Mouse (Mus musculus): ENCODE results near the gene Pgd.
"Not testable (repeated sequence)": the region's sequence is repeated elsewhere in the genome, so short reads cannot be mapped to it uniquely, and the experiment has no call there.

Gene Pgd

GRCm38 (mm10) chr4:149169926-149170325 is 3.4 kb upstream of the Pgd start:
- DNase-seq (ENCODE audit: low read depth, low spot score) = not testable (repeated sequence)

GRCm38 (mm10) chr4:149168016-149168415 is 1.4 kb upstream of the Pgd start:
- DNase-seq (ENCODE audit: low read depth, low spot score) = no peak

GRCm38 (mm10) chr4:149166957-149167611 is 513 bp upstream of the Pgd start:
- DNase-seq (ENCODE audit: low read depth, low spot score) = no peak

- no peak for DNase-seq (ENCODE audit: low read depth, low spot score)
These were observed 2.4 kb downstream of the Pgd start for GRCm38 (mm10) chr4:149164150-149164549.

- DNase-seq (ENCODE audit: low read depth, low spot score) = no peak
These were observed 3.4 kb downstream of the Pgd start for GRCm38 (mm10) chr4:149163196-149163595.

GRCm38 (mm10) chr4:149161166-149161565 is 5.4 kb downstream of the Pgd start:
- no peak for DNase-seq (ENCODE audit: low read depth, low spot score)

- no peak for DNase-seq (ENCODE audit: low read depth, low spot score)
These were observed 6.7 kb downstream of the Pgd start for GRCm38 (mm10) chr4:149159891-149160290.

GRCm38 (mm10) chr4:149159203-149159602 is 7.4 kb downstream of the Pgd start:
- no peak for DNase-seq (ENCODE audit: low read depth, low spot score)

- DNase-seq (ENCODE audit: low read depth, low spot score) = no peak
These were observed 9.1 kb downstream of the Pgd start for GRCm38 (mm10) chr4:149157415-149157973.

GRCm38 (mm10) chr4:149155711-149156110 is 10.9 kb downstream of the Pgd start:
- DNase-seq (ENCODE audit: low read depth, low spot score) = no peak

- no peak for DNase-seq (ENCODE audit: low read depth, low spot score)
These were observed 11.7 kb downstream of the Pgd start for GRCm38 (mm10) chr4:149154859-149155258.

- no peak for DNase-seq (ENCODE audit: low read depth, low spot score)
These were observed 15.8 kb downstream of the Pgd start for GRCm38 (mm10) chr4:149150721-149151120.

- DNase-seq (ENCODE audit: low read depth, low spot score) = no peak
These were observed 16.3 kb downstream of the Pgd start for GRCm38 (mm10) chr4:149150256-149150655.

GRCm38 (mm10) chr4:149149611-149150010 is 17.0 kb downstream of the Pgd start:
- no peak for DNase-seq (ENCODE audit: low read depth, low spot score)

- no peak for DNase-seq (ENCODE audit: low read depth, low spot score)
These were observed 17.4 kb downstream of the Pgd start for GRCm38 (mm10) chr4:149149196-149149595.

GRCm38 (mm10) chr4:149148084-149148483 is 18.5 kb downstream of the Pgd start:
- DNase-seq (ENCODE audit: low read depth, low spot score) = no peak

- DNase-seq (ENCODE audit: low read depth, low spot score) = no peak
These were observed 19.0 kb downstream of the Pgd start for GRCm38 (mm10) chr4:149147528-149147927.

- DNase-seq (ENCODE audit: low read depth, low spot score) = no peak
These were observed 21.4 kb downstream of the Pgd start for GRCm38 (mm10) chr4:149145151-149145550.

GRCm38 (mm10) chr4:149144459-149144858 is 22.1 kb downstream of the Pgd start:
- peak; percentile 87 for DNase-seq (ENCODE audit: low read depth, low spot score)

- DNase-seq (ENCODE audit: low read depth, low spot score) = no peak
These were observed 23.0 kb downstream of the Pgd start for GRCm38 (mm10) chr4:149143594-149143993.

- DNase-seq (ENCODE audit: low read depth, low spot score) = no peak
These were observed 28.1 kb downstream of the Pgd start for GRCm38 (mm10) chr4:149138515-149138914.

GRCm38 (mm10) chr4:149136982-149137770 is 29.4 kb downstream of the Pgd start, which contains the start of gene Cenps:
Gene Cenps (minus strand): TSS chr4:149137629.
- DNase-seq (ENCODE audit: low read depth, low spot score) = peak; percentile 93
